Comparison of ENCODE assay signal across 8 mouse cellular contexts in the genomic region with DNA sequence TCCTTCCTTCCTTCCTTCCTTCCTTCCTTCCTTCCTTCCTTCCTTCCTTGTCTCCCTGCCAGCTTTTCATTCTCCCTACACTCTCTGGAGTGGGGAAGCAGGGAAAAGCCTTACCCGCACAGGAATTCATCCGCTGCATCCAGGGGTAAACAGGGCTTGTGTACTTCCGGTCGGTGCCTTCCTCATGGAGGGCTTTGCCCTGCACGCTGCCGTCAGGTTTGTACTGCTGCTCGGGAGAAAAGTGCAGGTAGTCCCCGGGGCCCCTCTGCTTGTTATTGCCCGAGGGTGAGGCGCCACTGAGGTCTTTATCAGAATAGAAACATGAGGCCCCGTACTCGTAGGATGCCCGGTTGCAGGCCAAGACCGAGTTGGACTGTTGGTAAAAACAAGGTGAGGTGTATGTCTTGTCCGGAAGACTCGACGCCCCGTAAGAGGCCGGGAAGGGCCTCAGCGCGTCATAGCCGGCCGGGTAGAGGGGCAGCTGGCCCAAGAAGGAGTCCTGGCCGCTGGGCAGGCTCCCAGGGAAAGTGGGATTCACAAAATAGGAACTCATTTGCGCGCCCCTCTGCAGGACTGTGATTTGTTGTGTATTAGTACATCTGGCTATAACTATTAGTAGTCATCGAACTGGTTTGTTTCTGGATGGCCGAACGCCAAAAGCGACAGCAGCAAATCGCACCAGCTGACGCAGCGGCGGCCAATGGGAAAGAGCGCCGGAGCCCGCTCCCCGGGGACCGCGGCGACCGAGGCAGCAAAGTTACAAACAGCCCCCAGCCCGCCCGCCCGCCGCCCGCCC. TPM values are rescaled to one million over a fixed set of nuclear protein-coding genes. Genes with fewer than 3 reads are reported as not detected.
DNase-seq lines count a peak whose midpoint lies in the region; ATAC-seq and TF ChIP-seq lines count a peak whose summit lies in the region.

Hoxa6 (minus strand) TSS at position 651 of the 796 bp plus-strand sequence.

- peak within 1 kb of the TSS; percentile 100 for H3K27ac ChIP-seq in neural tube, embryonic 11.5 days (ENCODE audit: low read depth, low read length)
- peak within 1 kb of the TSS; percentile 85 for H3K27ac ChIP-seq in kidney, postnatal 0 days
- H3K27ac ChIP-seq in neural tube, embryonic 15.5 days (replicated peaks), result peak within 1 kb of the TSS; percentile 89

- intact Hi-C loops in left cerebral cortex, postnatal 36 days (cut with DNase I), result no loop called here

- peak; percentile 21; the same call in 1 of the 2 replicates for ATAC-seq in neural tube, embryonic 11.5 days (ENCODE audit: insufficient read depth, low FRiP score, low TSS enrichment)
- ATAC-seq in kidney, postnatal 0 days (replicated peaks; ENCODE audit: low FRiP score, low read depth), result no peak
- ATAC-seq in neural tube, embryonic 15.5 days (ENCODE audit: low FRiP score), result 0 out of 2 replicates have a peak, but pooled peaks have one; percentile 9

- peak within 1 kb of the TSS; percentile 99 for H3K9ac ChIP-seq in neural tube, embryonic 11.5 days (ENCODE audit: low read length)
- H3K9ac ChIP-seq in kidney, postnatal 0 days (ENCODE audit: low read depth, low read length), result peak within 1 kb of the TSS; percentile 64
- H3K9ac ChIP-seq in neural tube, embryonic 15.5 days (replicated peaks), result peak within 1 kb of the TSS; percentile 63

- H3K4me2 ChIP-seq in neural tube, embryonic 11.5 days (ENCODE audit: low read depth), result peak within 1 kb of the TSS; percentile 99
- H3K4me2 ChIP-seq in kidney, postnatal 0 days (ENCODE audit: low read length), result peak within 1 kb of the TSS; percentile 89
- H3K4me2 ChIP-seq in neural tube, embryonic 15.5 days, result peak within 1 kb of the TSS; percentile 85

- H3K9me3 ChIP-seq in neural tube, embryonic 11.5 days (ENCODE audit: control insufficient read depth, low read length), result no peaks in the 10 kb centered on the region
- no peaks in the 10 kb centered on the region for H3K9me3 ChIP-seq in kidney, postnatal 0 days (replicated peaks; ENCODE audit: low read length)
- no peaks in the 10 kb centered on the region for H3K9me3 ChIP-seq in neural tube, embryonic 15.5 days (replicated peaks)

- H3K4me1 ChIP-seq in neural tube, embryonic 11.5 days (ENCODE audit: control insufficient read depth, insufficient read depth, low read length), result peaks cover 39% of the 10 kb centered on the region
- H3K4me1 ChIP-seq in kidney, postnatal 0 days (replicated peaks; ENCODE audit: insufficient read depth, low read length), result peaks cover 42% of the 10 kb centered on the region
- H3K4me1 ChIP-seq in neural tube, embryonic 15.5 days, result peaks cover 71% of the 10 kb centered on the region

- peak; percentile 77 for DNase-seq in neural tube, embryonic 11.5 days (ENCODE audit: low spot score)
- DNase-seq in neural tube, embryonic 10.5 days (ENCODE audit: extremely low spot score, low spot score), result no peak
- peak; percentile 66 for DNase-seq in gastrocnemius, postnatal 10 days
- peak; percentile 79 for DNase-seq in kidney, postnatal 0 days (ENCODE audit: low spot score)
- no peak for DNase-seq in left cerebral cortex, postnatal 36 days (ENCODE audit: low spot score in 2 of 2)
- no peak for DNase-seq in right cerebral cortex, postnatal 36 days (ENCODE audit: low spot score in 2 of 2)
- no peak for DNase-seq in frontal cortex, postnatal 14 days (ENCODE audit: low spot score in 2 of 2)

- TF ChIP-seq CTCF in kidney, postnatal 0 days (IDR thresholded peaks at IDR 0.05; ENCODE audit: low read depth), result no peak

- 1% methylated on average over 47 of the region's 47 CpGs for WGBS in neural tube, embryonic 11.5 days
- WGBS in kidney, postnatal 0 days, result 2% methylated on average over 47 of the region's 47 CpGs
- under 1% methylated on average over 47 of the region's 47 CpGs for WGBS in neural tube, embryonic 15.5 days

- peaks cover 12% of the 10 kb centered on the region for H3K36me3 ChIP-seq in neural tube, embryonic 11.5 days (ENCODE audit: control insufficient read depth, insufficient read depth, low read length)
- H3K36me3 ChIP-seq in kidney, postnatal 0 days (ENCODE audit: insufficient read depth, low read length), result 0 out of 2 replicates have a peak, but pooled peaks cover 7% of the 10 kb centered on the region
- 0 out of 2 replicates have a peak, but pooled peaks cover 3% of the 10 kb centered on the region for H3K36me3 ChIP-seq in neural tube, embryonic 15.5 days

- peak within 1 kb of the TSS; percentile 87 for H3K4me3 ChIP-seq in neural tube, embryonic 11.5 days (ENCODE audit: low read depth, low read length)
- peak within 1 kb of the TSS; percentile 78 for H3K4me3 ChIP-seq in kidney, postnatal 0 days (replicated peaks; ENCODE audit: low read depth, low read length)
- H3K4me3 ChIP-seq in neural tube, embryonic 15.5 days (replicated peaks), result peak within 1 kb of the TSS; percentile 81

- H3K27me3 ChIP-seq in neural tube, embryonic 11.5 days (ENCODE audit: control insufficient read depth, insufficient read depth, low read length), result no peaks in the 10 kb centered on the region
- no peaks in the 10 kb centered on the region for H3K27me3 ChIP-seq in kidney, postnatal 0 days (ENCODE audit: insufficient read depth, low read length)
- no peaks in the 10 kb centered on the region for H3K27me3 ChIP-seq in neural tube, embryonic 15.5 days (replicated peaks)

RNA-seq across cellular contexts. Expression of gene Hoxa6, which starts in this region (rescaled TPM):
- polyA plus RNA-seq in neural tube, embryonic 11.5 days (2014; fragmentation: Nextera tagmentation; extraction: Ambion mirVana), result 16.0 and 18.8 TPM in 2 replicates
- total RNA-seq in gastrocnemius, postnatal 10 days (2021), result 1 to 10 TPM; 1.6 to 2.2 TPM
- polyA plus RNA-seq in kidney, postnatal 0 days (2015; fragmentation: Nextera tagmentation; extraction: Ambion mirVana), result 2.8 and 3.0 TPM in 2 replicates
- polyA plus RNA-seq in neural tube, embryonic 15.5 days (2015; fragmentation: Nextera tagmentation; extraction: Ambion mirVana), result 10.3 and 15.0 TPM in 2 replicates
- total RNA-seq in left cerebral cortex, postnatal 36 days (2021), result not detected

Comparison
In these comparisons a context has a peak if more than half of its experiments do, and no peak if none do; other contexts are left out.
1. DNase-seq: peak in neural tube, embryonic 11.5 days (single experiment), gastrocnemius, postnatal 10 days (single experiment) and kidney, postnatal 0 days (single experiment); none in neural tube, embryonic 10.5 days (single experiment), left cerebral cortex, postnatal 36 days (0 of 2), right cerebral cortex, postnatal 36 days (0 of 2) and frontal cortex, postnatal 14 days (0 of 2).
2. Peak in every context shown above with its lines, with median percentiles within 50 percentile points of each other: H3K27ac ChIP-seq, H3K4me2 ChIP-seq, H3K4me3 ChIP-seq and H3K9ac ChIP-seq.